Mouse (Mus musculus) neural tube, embryonic 15.5 days (tissue): ENCODE results near the gene Uts2. TPM values are rescaled to one million over a fixed set of nuclear protein-coding genes. Genes with fewer than 3 reads are reported as not detected.

Experiments used
- ATAC-seq: fragments of 200-750 bp; cut with Nextera tagmentation; 2 replicates; pipeline ENCODE4 v1.8.0; 2017; ENCODE audit warnings: mild to moderate bottlenecking, moderate TSS enrichment, moderate library complexity; ENCODE audit not compliant: low FRiP score
- H3K27ac ChIP-seq: fragments of 300-500 bp; sonication (generic); replicated peaks from 2 replicates; pipeline ENCODE4 v1.5.1; 2015; ENCODE audit warnings: mild to moderate bottlenecking, inconsistent platforms
- H3K27me3 ChIP-seq: fragments of 300-500 bp; sonication (generic); replicated peaks from 2 replicates; pipeline ENCODE4 v1.6.1; 2015; ENCODE audit warnings: inconsistent platforms
- H3K36me3 ChIP-seq: fragments of 300-500 bp; sonication (generic); 2 replicates; pipeline ENCODE4 v1.6.1; 2015; ENCODE audit warnings: inconsistent platforms
- H3K4me1 ChIP-seq: fragments of 300-500 bp; sonication (generic); 2 replicates; pipeline ENCODE4 v1.6.1; 2015; ENCODE audit warnings: inconsistent platforms
- H3K4me2 ChIP-seq: fragments of 300-500 bp; sonication (generic); 2 replicates; pipeline ENCODE4 v1.6.1; 2015; ENCODE audit warnings: inconsistent platforms, mild to moderate bottlenecking, moderate library complexity
- H3K4me3 ChIP-seq: fragments of 300-500 bp; sonication (generic); replicated peaks from 2 replicates; pipeline ENCODE4 v1.5.1; 2015; ENCODE audit warnings: mild to moderate bottlenecking, inconsistent platforms
- H3K9ac ChIP-seq: fragments of 300-500 bp; sonication (generic); replicated peaks from 2 replicates; pipeline ENCODE4 v1.6.1; 2015; ENCODE audit warnings: mild to moderate bottlenecking, inconsistent platforms
- H3K9me3 ChIP-seq: fragments of 300-500 bp; sonication (generic); replicated peaks from 2 replicates; pipeline ENCODE4 v1.6.1; 2016; ENCODE audit warnings: inconsistent platforms
- WGBS: fragments of 180-500 bp; shearing (Covaris S2); methylation state at CpG from one replicate; pipeline ENCODE4 v1.1.7; 2015; ENCODE audit warnings: mixed read lengths; 5-methylcytosine and 5-hydroxymethylcytosine counted together
- polyA plus RNA-seq: library from polyadenylated mRNA; unstranded; fragments of >200 nt; fragmentation: Nextera tagmentation; extraction: Ambion mirVana; gene quantifications from 2 replicates; pipeline ENCODE4 v1.2.1, GENCODE M21; 2015

The Uts2 gene
- polyA plus RNA-seq, 1 experiment from 2014 or later, result 6.1 TPM

GRCm38 (mm10) chr4:150973264-150973663, 23.6 kb upstream of the Uts2 start:
- H3K9me3 ChIP-seq, result no peaks in the 10 kb centered on the region
- H3K27ac ChIP-seq, result no peak overlapping the region
- WGBS, result 79% methylated on average over 8 of the region's 8 CpGs
- no peak overlapping the region for H3K9ac ChIP-seq
- no peaks in the 10 kb centered on the region for H3K36me3 ChIP-seq
- H3K4me2 ChIP-seq, result no peak overlapping the region
- no peaks in the 10 kb centered on the region for H3K4me1 ChIP-seq
- no peak overlapping the region for H3K4me3 ChIP-seq
- ATAC-seq, result no peak
- no peaks in the 10 kb centered on the region for H3K27me3 ChIP-seq

- H3K9me3 ChIP-seq, result no peaks in the 10 kb centered on the region
- H3K27me3 ChIP-seq, result no peaks in the 10 kb centered on the region
- H3K27ac ChIP-seq, result no peak overlapping the region
- H3K4me1 ChIP-seq, result no peaks in the 10 kb centered on the region
- no peak overlapping the region for H3K9ac ChIP-seq
- no peaks in the 10 kb centered on the region for H3K36me3 ChIP-seq
- no peak for ATAC-seq
- WGBS, result 48% methylated on average over 1 of the region's 1 CpGs
- H3K4me3 ChIP-seq, result no peak overlapping the region
- no peak overlapping the region for H3K4me2 ChIP-seq
These were observed 21.8 kb upstream of the Uts2 start for GRCm38 (mm10) chr4:150975145-150975544.

- Histone ChIP-seq H3K9ac (no peak overlapping the region), H3K27ac (no peak overlapping the region), H3K4me2 (no peak overlapping the region), H3K4me1 (no peaks in the 10 kb centered on the region), H3K36me3 (no peaks in the 10 kb centered on the region), H3K9me3 (no peaks in the 10 kb centered on the region), H3K4me3 (no peak overlapping the region), H3K27me3 (no peaks in the 10 kb centered on the region)
- 88% methylated on average over 21 of the region's 21 CpGs for WGBS
- no peak for ATAC-seq
These were observed 18.6 kb upstream of the Uts2 start for GRCm38 (mm10) chr4:150978156-150978910.

GRCm38 (mm10) chr4:150979455-150979854, 17.4 kb upstream of the Uts2 start:
- Histone ChIP-seq H3K4me2 (no peak overlapping the region), H3K9me3 (no peaks in the 10 kb centered on the region), H3K4me1 (no peaks in the 10 kb centered on the region), H3K9ac (no peak overlapping the region), H3K27me3 (no peaks in the 10 kb centered on the region), H3K4me3 (no peak overlapping the region), H3K36me3 (no peaks in the 10 kb centered on the region), H3K27ac (no peak overlapping the region)
- no peak for ATAC-seq
- 85% methylated on average over 9 of the region's 9 CpGs for WGBS

- Histone ChIP-seq H3K27me3 (no peaks in the 10 kb centered on the region), H3K36me3 (no peaks in the 10 kb centered on the region), H3K9me3 (no peaks in the 10 kb centered on the region), H3K4me2 (no peak overlapping the region), H3K9ac (no peak overlapping the region), H3K4me1 (no peaks in the 10 kb centered on the region), H3K27ac (no peak overlapping the region), H3K4me3 (no peak overlapping the region)
- WGBS, result 91% methylated on average over 5 of the region's 5 CpGs
- no peak for ATAC-seq
These were observed 16.7 kb upstream of the Uts2 start for GRCm38 (mm10) chr4:150980153-150980552.

- no peak for ATAC-seq
- Histone ChIP-seq H3K27me3 (no peaks in the 10 kb centered on the region), H3K4me1 (no peaks in the 10 kb centered on the region), H3K36me3 (no peaks in the 10 kb centered on the region), H3K27ac (no peak overlapping the region), H3K4me2 (no peak overlapping the region), H3K9ac (no peak overlapping the region), H3K4me3 (no peak overlapping the region), H3K9me3 (no peaks in the 10 kb centered on the region)
- 49% methylated on average over 6 of the region's 6 CpGs for WGBS
These were observed 6.7 kb upstream of the Uts2 start for GRCm38 (mm10) chr4:150990148-150990547.

- no peaks in the 10 kb centered on the region for H3K9me3 ChIP-seq
- H3K4me2 ChIP-seq, result no peak overlapping the region
- no peak overlapping the region for H3K27ac ChIP-seq
- 93% methylated on average over 9 of the region's 9 CpGs for WGBS
- H3K27me3 ChIP-seq, result no peaks in the 10 kb centered on the region
- H3K4me1 ChIP-seq, result 0 out of 2 replicates have a peak, but pooled peaks cover 4% of the 10 kb centered on the region
- ATAC-seq, result no peak
- no peak overlapping the region for H3K4me3 ChIP-seq
- no peak overlapping the region for H3K9ac ChIP-seq
- H3K36me3 ChIP-seq, result no peaks in the 10 kb centered on the region
These were observed 1.7 kb downstream of the Uts2 start for GRCm38 (mm10) chr4:150998626-150999025.

GRCm38 (mm10) chr4:151001397-151001796, 4.5 kb downstream of the Uts2 start:
- no peak for ATAC-seq
- H3K27me3 ChIP-seq, result no peaks in the 10 kb centered on the region
- no peak overlapping the region for H3K9ac ChIP-seq
- WGBS, result 76% methylated on average over 13 of the region's 13 CpGs
- no peak overlapping the region for H3K4me2 ChIP-seq
- H3K27ac ChIP-seq, result no peak overlapping the region
- H3K4me3 ChIP-seq, result no peak overlapping the region
- H3K36me3 ChIP-seq, result 0 out of 2 replicates have a peak, but pooled peaks cover 5% of the 10 kb centered on the region
- H3K4me1 ChIP-seq, result 0 out of 2 replicates have a peak, but pooled peaks cover 4% of the 10 kb centered on the region
- no peaks in the 10 kb centered on the region for H3K9me3 ChIP-seq

GRCm38 (mm10) chr4:151005656-151006318, 8.9 kb downstream of the Uts2 start:
- Histone ChIP-seq H3K4me1 (no peaks in the 10 kb centered on the region), H3K27ac (no peak overlapping the region), H3K9me3 (no peaks in the 10 kb centered on the region), H3K4me2 (no peak overlapping the region), H3K4me3 (no peak overlapping the region), H3K36me3 (peaks cover 8% of the 10 kb centered on the region), H3K27me3 (no peaks in the 10 kb centered on the region), H3K9ac (no peak overlapping the region)
- ATAC-seq, result no peak
- WGBS, result 92% methylated on average over 13 of the region's 13 CpGs

- Histone ChIP-seq H3K27me3 (no peaks in the 10 kb centered on the region), H3K9ac (no peak overlapping the region), H3K4me2 (no peak overlapping the region), H3K36me3 (peaks cover 10% of the 10 kb centered on the region), H3K4me1 (no peaks in the 10 kb centered on the region), H3K4me3 (no peak overlapping the region), H3K9me3 (no peaks in the 10 kb centered on the region), H3K27ac (no peak overlapping the region)
- ATAC-seq, result no peak
- 53% methylated on average over 6 of the region's 6 CpGs for WGBS
These were observed 10.0 kb downstream of the Uts2 start for GRCm38 (mm10) chr4:151006945-151007344.

- Histone ChIP-seq H3K4me1 (no peaks in the 10 kb centered on the region), H3K4me2 (no peak overlapping the region), H3K9ac (no peak overlapping the region), H3K27me3 (no peaks in the 10 kb centered on the region), H3K36me3 (peaks cover 20% of the 10 kb centered on the region), H3K27ac (no peak overlapping the region), H3K4me3 (no peak overlapping the region), H3K9me3 (no peaks in the 10 kb centered on the region)
- no peak for ATAC-seq
- WGBS, result 93% methylated on average over 7 of the region's 7 CpGs
These were observed 13.4 kb downstream of the Uts2 start for GRCm38 (mm10) chr4:151010316-151010715.

GRCm38 (mm10) chr4:151015946-151016345, 19.0 kb downstream of the Uts2 start:
- ATAC-seq, result no peak
- Histone ChIP-seq H3K36me3 (peaks cover 36% of the 10 kb centered on the region), H3K27ac (no peak overlapping the region), H3K4me3 (no peak overlapping the region), H3K9me3 (no peaks in the 10 kb centered on the region), H3K27me3 (no peaks in the 10 kb centered on the region), H3K4me1 (no peaks in the 10 kb centered on the region), H3K9ac (no peak overlapping the region), H3K4me2 (no peak overlapping the region)
- WGBS, result 91% methylated on average over 10 of the region's 10 CpGs
